ENCODE assay signal across 11 mouse cellular contexts in genomic region chr3:65922420-65922819, GRCm38 (mm10). TPM values are rescaled to one million over a fixed set of nuclear protein-coding genes. Genes with fewer than 3 reads are reported as not detected.
DNase-seq lines count a peak whose midpoint lies in the region; ATAC-seq and TF ChIP-seq lines count a peak whose summit lies in the region.
"Had no signal": no experiment of that assay in that cellular context is flagged by ENCODE, and none has a peak within 500 bp of the region (broad histone marks: within the 10 kb centered on the region; RNA-seq: fewer than 3 reads in every experiment).

No protein-coding gene starts in this region.

- no peaks in the 10 kb centered on the region for H3K36me3 ChIP-seq in lung, postnatal 0 days (ENCODE audit: insufficient read depth, low read length)
- no peaks in the 10 kb centered on the region for H3K36me3 ChIP-seq in myocyte (ENCODE audit: control insufficient read depth, insufficient read depth)
- H3K36me3 ChIP-seq: heart, embryonic 15.5 days; midbrain, embryonic 13.5 days had no signal

- H3K27ac ChIP-seq in gastrocnemius, adult 2 months, result peak overlapping the region; percentile 1; the same call in 1 of the 2 replicates
- H3K27ac ChIP-seq in lung, postnatal 0 days (ENCODE audit: low read length), result no peak overlapping the region
- H3K27ac ChIP-seq: heart, embryonic 15.5 days; midbrain, embryonic 13.5 days had no signal

- no peaks in the 10 kb centered on the region for H3K9me3 ChIP-seq in lung, postnatal 0 days (ENCODE audit: low read length)
- H3K9me3 ChIP-seq: heart, embryonic 15.5 days; midbrain, embryonic 13.5 days had no signal

- peaks cover under 1% of the 10 kb centered on the region; the same call in 1 of the 2 replicates for H3K4me1 ChIP-seq in lung, postnatal 0 days (ENCODE audit: insufficient read depth, low read depth, low read length)
- H3K4me1 ChIP-seq: midbrain, embryonic 13.5 days had no signal

- H3K27me3 ChIP-seq in lung, postnatal 0 days (replicated peaks; ENCODE audit: insufficient read depth, low read length), result no peaks in the 10 kb centered on the region
- no peaks in the 10 kb centered on the region for H3K27me3 ChIP-seq in myocyte (ENCODE audit: control insufficient read depth, insufficient read depth, insufficient read length)
- H3K27me3 ChIP-seq: heart, embryonic 15.5 days; midbrain, embryonic 13.5 days had no signal

- H3K4me3 ChIP-seq in gastrocnemius, adult 2 months, result no peak overlapping the region
- H3K4me3 ChIP-seq in lung, postnatal 0 days (ENCODE audit: low read depth, low read length), result no peak overlapping the region
- no peak overlapping the region for H3K4me3 ChIP-seq in myocyte
- H3K4me3 ChIP-seq: heart, embryonic 15.5 days; midbrain, embryonic 13.5 days had no signal

- no peak overlapping the region for H3K9ac ChIP-seq in lung, postnatal 0 days (replicated peaks; ENCODE audit: low read depth)
- H3K9ac ChIP-seq: heart, embryonic 15.5 days; midbrain, embryonic 13.5 days had no signal

- peak; percentile 58 for ATAC-seq in lung, postnatal 0 days
- ATAC-seq: midbrain, embryonic 13.5 days had no signal

- intact Hi-C loops in gastrocnemius, adult 2 months (cut with DNase I), result no loop called here

- TF ChIP-seq EP300 in lung, postnatal 0 days (IDR thresholded peaks at IDR 0.05), result no peak

- H3ac ChIP-seq in myocyte (ENCODE audit: control insufficient read depth, insufficient read length), result no peak overlapping the region

- no peak for TF ChIP-seq CTCF in gastrocnemius, adult 2 months (IDR thresholded peaks at IDR 0.05)
- no peak for TF ChIP-seq CTCF in lung, postnatal 0 days (IDR thresholded peaks at IDR 0.05)

- H3K79me2 ChIP-seq in myocyte (ENCODE audit: control insufficient read depth, insufficient read depth), result no peaks in the 10 kb centered on the region

- no peak overlapping the region for H3K4me2 ChIP-seq in lung, postnatal 0 days (replicated peaks; ENCODE audit: low read depth, low read length)
- peak overlapping the region; percentile 47 for H3K4me2 ChIP-seq in myocyte (ENCODE audit: low read depth)
- H3K4me2 ChIP-seq: heart, embryonic 15.5 days; midbrain, embryonic 13.5 days had no signal

- 67% methylated on average over 6 of the region's 6 CpGs for WGBS in lung, postnatal 0 days

- peak; percentile 39 for DNase-seq in gastrocnemius, adult 2 months
- DNase-seq in gastrocnemius, adult 18-20 months (ENCODE audit: low spot score), result no peak
- peak; percentile 16 for DNase-seq in lung, postnatal 0 days (ENCODE audit: low spot score)
- no peak for DNase-seq in lung, postnatal 14 days
- peak; percentile 84 for DNase-seq in NIH3T3 (ENCODE audit: low read depth)
- no peak for DNase-seq in testis, postnatal 10 days (ENCODE audit: low spot score)
- no peak for DNase-seq in ovary, postnatal 36 days (ENCODE audit: low spot score)
- DNase-seq: cerebellum, postnatal 36 days had no signal

- TF ChIP-seq POLR2A in myocyte (IDR thresholded peaks at IDR 0.05; ENCODE audit: insufficient read length, low read depth), result no peak

TF ChIP-seq in myocyte, 11 proteins besides CTCF, POLR2A, EP300 and RAD21:
- no peak for TF ChIP-seq POLR2AphosphoS2 (IDR thresholded peaks at IDR 0.05; ENCODE audit: insufficient read length, low read depth)
- TF ChIP-seq TCF12 (IDR thresholded peaks at IDR 0.05; ENCODE audit: insufficient read depth, poor library complexity, severe bottlenecking), result peak; percentile 71
- no peak for TF ChIP-seq REST (IDR thresholded peaks at IDR 0.05; ENCODE audit: insufficient read depth, insufficient read length)
- peak; percentile 58 for TF ChIP-seq TCF3 (IDR thresholded peaks at IDR 0.05; ENCODE audit: insufficient read length, low read depth)
- no peak for TF ChIP-seq CEBPB (IDR thresholded peaks at IDR 0.05; ENCODE audit: insufficient read depth, poor library complexity, severe bottlenecking)
- peak; percentile 74 to 93 (median 85) for TF ChIP-seq MYOG (IDR thresholded peaks at IDR 0.05; ENCODE audit: control insufficient read depth in 1 of 3, insufficient read depth in 1 of 3, insufficient read length in 2 of 3, low read depth in 2 of 3)
- TF ChIP-seq MYOD1 (IDR thresholded peaks at IDR 0.05; ENCODE audit: control insufficient read depth in 1 of 3, insufficient read length in 2 of 3, low read depth in 2 of 3), result peak in 2 of 3 experiments; percentile 93 to 97
- no peak for TF ChIP-seq SRF (IDR thresholded peaks at IDR 0.05; ENCODE audit: control insufficient read depth, insufficient read length, low read depth)
- no peak for TF ChIP-seq USF1 (IDR thresholded peaks at IDR 0.05; ENCODE audit: low read depth)
- TF ChIP-seq MAX (IDR thresholded peaks at IDR 0.05; ENCODE audit: low read depth), result no peak
TF ChIP-seq in myocyte: peak in this region for 4.

RNA-seq across cellular contexts. Expression of gene Ccnl1, which starts 35.6 kb away (rescaled TPM):
- 10 to 100 TPM; 15.5 to 19.0 TPM for total RNA-seq in gastrocnemius, adult 2 months (2021)
- total RNA-seq in gastrocnemius, adult 18-20 months (2021), result 10 to 100 TPM; 12.6 to 14.4 TPM
- 94.5 and 99.4 TPM in 2 replicates for polyA plus RNA-seq in lung, postnatal 0 days (2015; fragmentation: Nextera tagmentation; extraction: Ambion mirVana)
- 12.8 TPM for polyA plus RNA-seq in myocyte (2012; fragmentation: generic; extraction: Trizol)

Comparison
In these comparisons a context has a peak if more than half of its experiments do, and no peak if none do; other contexts are left out.
1. DNase-seq: peak in gastrocnemius, adult 2 months (single experiment), lung, postnatal 0 days (single experiment) and NIH3T3 (single experiment); none in gastrocnemius, adult 18-20 months (single experiment), lung, postnatal 14 days (single experiment), testis, postnatal 10 days (single experiment) and ovary, postnatal 36 days (single experiment).